Mouse (Mus musculus) CD8-positive naive resting alpha-beta T cell, adult 2 months (primary cell): ENCODE data around the gene Pdzk1.

Experiments
- DNase-seq, 2 experiments: peaks; one replicate each; pipeline ENCODE4 v3.0.0; 2022; ENCODE audit warnings: low read depth in 2 of 2, low spot score in 2 of 2

The Pdzk1 gene

GRCm38 (mm10) chr3:96834587-96835348, 5.7 kb downstream of the Pdzk1 start:
- DNase-seq: no peak

GRCm38 (mm10) chr3:96836414-96836813, 7.3 kb downstream of the Pdzk1 start:
- DNase-seq: no peak

DNA sequence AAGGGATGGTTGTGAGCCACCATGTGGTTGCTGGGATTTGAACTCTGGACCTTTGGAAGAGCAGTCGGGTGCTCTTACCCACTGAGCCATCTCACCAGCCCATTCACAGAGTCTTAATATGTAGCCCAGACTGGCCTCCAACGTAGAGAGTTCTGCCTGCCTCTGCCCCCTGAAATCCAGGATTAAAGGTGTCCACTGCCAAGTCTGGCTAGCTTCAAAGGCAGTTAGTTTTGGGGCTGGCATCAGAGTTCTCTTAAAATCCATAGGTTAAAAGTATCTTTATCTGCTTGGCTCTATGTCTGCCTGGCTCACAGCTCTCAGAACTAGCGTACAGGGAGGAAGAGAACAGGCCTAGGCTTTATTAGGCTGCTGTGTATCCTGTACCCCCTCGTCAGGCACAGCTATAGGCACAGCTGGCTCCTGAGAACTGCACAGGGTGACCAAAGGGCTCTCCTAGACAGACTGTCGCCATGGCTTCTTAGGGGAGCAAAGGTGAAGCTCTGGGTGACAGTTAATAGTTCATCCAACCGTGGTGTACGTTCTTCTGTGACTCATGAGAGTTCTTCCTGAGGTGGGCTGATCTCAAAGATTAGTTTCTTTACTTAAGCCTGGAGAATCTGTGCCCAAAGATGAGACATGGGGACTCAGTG, 10.0 kb downstream of the Pdzk1 start:
- DNase-seq: no peak

DNA sequence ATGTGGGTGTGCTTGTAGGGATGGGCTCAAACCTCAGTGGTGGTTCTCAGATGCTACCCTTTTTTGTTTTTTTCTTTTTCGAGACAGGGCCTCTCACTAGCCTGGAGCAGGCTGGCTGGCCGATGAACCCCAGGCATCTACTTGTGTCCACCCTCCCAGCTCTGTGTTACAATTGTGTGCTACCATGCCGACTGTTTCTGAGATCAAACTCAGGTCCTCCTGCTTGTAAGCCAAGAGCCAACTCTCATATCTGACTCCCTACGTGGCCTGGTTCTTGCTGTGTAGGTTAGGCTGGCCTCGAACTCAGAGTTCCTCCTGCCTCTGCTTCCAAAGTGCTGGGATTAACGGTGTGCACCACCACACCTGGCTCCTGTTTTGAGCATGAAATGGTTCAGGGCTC, 16.1 kb downstream of the Pdzk1 start:
- no peak for DNase-seq

- no peak for DNase-seq
Measured at GRCm38 (mm10) chr3:96845806-96846205, 16.7 kb downstream of the Pdzk1 start.

DNA sequence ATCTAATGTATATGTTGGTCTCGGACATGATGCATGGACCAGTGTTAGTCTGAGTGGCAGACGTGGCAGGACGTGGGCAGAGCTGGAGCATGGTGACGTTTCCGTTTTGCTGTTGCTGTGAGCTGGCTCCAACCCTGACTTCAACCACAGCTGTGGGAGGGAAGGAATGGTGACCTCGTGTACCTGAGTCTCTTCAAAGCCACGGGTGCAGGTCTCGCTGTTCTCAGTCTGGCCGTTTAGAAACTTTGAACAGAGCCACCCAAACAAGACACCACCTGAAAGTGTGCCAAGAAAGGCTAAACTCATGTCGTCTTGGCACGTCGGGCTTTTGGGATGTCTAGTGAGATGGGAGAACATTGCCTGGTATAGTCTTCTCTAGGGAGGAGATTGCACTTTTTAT, 17.9 kb downstream of the Pdzk1 start:
- peak in 1 of 2 experiments; percentile 8 for DNase-seq

- peak in 1 of 2 experiments; percentile 6 for DNase-seq
Measured at GRCm38 (mm10) chr3:96847661-96848060, 18.6 kb downstream of the Pdzk1 start.

- no peak for DNase-seq
Measured at GRCm38 (mm10) chr3:96848470-96848869, 19.4 kb downstream of the Pdzk1 start.

GRCm38 (mm10) chr3:96849168-96849727, 20.2 kb downstream of the Pdzk1 start:
- DNase-seq: no peak

DNA sequence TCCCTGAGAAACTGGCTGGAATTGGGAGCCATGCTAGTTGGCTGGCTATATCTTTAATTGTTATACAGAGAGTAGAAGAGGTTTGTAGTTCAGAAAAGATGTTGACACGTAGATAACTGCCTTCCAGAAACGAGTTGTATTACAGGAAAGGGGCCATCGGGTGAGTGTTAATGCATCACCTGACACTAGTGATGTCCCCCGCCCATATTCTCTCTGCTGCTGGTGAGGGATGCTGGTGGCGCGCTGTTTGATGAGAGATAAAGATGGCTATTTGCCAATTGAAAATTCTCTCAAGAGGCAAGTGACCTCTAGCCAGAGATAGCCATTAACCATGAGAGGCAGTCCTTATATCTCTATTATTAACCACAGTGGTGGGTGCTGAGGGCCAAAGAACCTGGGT, 23.5 kb downstream of the Pdzk1 start:
- no peak for DNase-seq

DNA sequence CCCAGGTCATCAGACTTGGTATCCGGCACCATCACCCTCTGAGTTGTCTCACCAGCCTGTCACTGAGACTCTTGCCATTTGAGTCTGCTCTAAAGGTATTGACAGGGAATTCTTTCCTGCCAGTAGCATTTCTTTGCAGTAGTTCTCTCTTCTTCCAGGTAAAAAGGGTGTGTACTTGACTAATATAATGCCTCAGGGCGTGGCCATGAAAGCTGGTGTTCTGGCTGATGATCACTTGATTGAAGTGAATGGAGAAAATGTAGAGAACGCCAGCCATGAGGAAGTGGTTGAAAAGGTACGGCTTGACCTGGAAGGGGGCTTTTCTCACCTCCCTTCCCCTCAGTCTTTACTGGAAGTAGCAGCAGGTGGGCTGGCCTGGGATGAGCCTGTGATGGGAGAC, 25.3 kb downstream of the Pdzk1 start:
- DNase-seq: no peak

DNA sequence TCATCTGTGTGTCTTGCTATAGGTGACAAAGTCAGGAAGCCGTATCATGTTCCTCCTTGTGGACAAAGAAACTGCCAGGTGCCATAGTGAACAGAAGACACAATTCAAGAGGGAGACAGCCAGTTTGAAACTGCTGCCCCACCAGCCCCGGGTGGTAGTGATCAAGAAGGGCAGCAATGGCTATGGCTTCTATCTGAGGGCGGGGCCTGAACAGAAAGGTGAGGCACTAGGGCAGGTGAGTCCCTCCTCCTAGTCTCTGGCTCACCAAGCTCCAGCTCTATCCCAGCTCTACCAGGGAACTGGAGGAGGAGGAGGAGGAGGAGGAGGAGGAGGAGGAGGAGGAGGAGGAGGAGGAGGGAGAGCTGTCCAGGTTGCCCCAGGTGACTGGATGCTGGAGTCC, 26.7 kb downstream of the Pdzk1 start:
- DNase-seq: no peak

GRCm38 (mm10) chr3:96860498-96860897, 31.4 kb downstream of the Pdzk1 start:
- DNase-seq: no peak

DNA sequence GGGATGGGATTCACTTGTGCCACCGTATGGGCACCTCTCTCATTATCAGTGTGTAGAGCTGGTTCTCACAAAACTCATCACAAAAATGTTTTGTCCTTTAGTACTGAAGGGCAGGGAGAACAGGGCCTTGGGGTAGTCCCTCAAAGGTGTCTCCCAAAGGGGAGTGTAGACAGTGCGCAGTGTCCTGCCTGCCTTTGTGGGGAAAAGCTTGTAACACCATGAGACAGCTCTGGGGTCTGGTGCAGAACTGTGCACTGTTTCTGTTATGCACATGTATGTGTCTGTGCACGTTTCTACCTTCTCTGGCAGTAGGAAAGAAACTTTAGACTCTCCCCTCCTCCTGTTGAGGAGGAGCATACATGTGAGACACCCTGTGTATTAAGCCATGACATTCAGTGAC, 38.8 kb downstream of the Pdzk1 start:
- no peak for DNase-seq

GRCm38 (mm10) chr3:96868566-96868965, 39.5 kb downstream of the Pdzk1 start:
- DNase-seq: no peak

DNA sequence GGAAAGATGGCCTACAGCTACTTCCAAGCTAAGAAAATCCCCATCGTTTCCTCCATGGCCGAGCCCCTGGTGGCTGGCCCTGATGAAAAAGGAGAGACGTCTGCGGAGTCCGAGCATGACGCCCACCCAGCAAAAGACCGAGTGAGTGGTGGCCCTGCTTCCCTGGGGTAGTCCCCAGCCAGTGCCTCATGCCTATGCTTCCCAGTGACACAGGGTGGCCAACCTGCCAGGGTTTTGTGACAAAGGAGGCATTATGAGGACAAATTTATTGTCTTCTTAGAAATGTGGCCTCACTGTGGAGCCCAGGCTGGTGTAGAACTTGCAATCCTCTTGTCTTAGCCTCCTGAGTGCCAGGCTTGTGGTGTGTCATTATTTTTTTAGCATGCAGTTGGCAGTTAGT, 40.0 kb downstream of the Pdzk1 start:
- DNase-seq: no peak

DNA sequence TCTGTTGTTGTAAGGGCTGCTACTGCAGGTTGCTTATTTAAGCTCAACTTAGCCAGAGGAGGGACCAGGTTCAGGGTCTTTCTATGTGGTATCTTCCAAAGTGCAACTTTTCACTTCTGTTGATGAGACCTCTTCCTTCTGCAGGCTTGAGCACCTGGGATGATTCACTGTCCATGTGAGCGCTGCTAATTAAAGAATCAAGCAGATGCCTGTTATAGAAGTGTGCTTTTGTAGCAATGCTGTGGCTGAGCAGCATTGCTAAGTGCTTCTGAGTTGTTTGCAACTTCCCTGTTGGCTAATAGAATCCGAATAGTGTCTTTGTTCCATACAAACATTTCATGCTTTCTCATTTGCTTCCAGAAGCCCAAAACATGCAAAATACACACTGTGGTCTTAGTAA, 41.2 kb downstream of the Pdzk1 start:
- no peak for DNase-seq

DNA sequence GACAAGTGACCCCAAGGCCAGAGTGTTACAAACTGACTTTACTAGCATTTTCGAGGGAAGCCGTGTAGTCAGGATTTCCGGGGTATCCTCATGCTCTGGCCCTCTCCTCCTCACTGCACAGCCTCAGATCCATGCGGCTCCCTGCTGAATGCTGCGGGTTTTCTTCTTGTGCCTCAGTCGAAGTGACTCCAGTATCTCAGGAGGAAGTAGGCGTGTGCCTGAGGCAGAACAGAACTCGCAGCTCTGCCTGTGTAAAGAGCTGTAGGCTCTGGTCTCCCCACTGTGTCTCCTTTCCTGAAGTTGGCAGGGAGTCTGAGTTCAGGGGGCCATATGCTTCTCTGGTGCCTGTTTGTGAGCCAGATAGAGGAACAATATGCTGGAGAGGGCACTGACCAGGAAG, 42.0 kb downstream of the Pdzk1 start:
- DNase-seq: no peak

DNA sequence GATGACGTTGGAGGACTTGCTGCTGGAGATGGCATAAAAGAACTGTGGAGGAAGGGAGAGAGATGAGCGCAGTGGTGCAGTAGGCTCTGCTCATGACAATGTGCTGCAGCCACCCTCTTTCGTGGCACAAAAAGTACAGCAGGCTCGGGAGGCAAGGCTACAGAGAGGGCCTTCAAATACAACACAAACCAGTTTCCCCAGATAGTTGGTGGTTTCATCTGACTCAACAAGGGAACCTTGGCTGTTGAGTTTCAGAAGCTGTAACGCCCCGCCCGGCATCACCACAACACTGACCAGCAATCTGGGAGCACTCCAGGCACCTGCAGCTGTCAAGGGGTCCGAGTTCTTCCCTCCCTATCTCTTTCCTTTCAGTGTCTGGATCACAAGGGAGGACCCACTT, 43.4 kb downstream of the Pdzk1 start:
- DNase-seq: no peak

DNA sequence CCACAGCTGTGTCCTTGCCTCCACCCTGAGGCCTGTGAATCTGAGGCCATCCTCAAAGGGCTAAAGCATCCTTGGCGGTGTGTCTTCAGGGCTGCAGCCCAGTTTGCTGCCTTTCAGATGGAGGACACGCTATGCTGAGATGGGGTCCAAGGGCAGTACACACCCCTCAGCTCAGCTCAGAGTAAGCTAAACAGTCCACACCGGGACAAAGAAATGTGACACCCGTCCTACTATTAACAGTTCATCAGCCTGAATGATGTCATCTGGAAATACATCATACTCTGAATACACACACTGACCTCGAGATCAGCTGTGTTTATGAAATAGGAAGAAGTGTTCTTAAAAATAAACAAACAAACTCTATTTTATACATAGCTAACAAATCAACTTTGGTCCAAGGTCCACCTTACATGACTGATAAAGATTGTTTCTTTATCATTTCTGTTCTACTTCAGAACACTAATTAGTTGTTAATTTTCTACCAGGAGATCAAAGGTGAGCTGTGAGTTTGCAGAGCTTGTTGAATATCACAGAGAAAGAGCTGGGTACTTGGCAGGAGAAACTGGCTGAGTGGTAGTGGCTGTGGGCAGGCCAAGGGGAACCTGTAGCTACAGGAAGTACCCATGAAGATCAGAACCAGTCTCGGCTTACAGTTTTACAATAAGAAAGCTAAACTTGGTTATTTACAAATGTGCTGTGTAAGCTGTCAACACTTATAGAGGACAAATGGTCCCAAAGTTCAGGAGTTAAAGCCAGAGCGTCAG, 45.9 kb downstream of the Pdzk1 start:
- no peak for DNase-seq

- no peak for DNase-seq
Measured at GRCm38 (mm10) chr3:96879536-96879935, 50.5 kb downstream of the Pdzk1 start.

GRCm38 (mm10) chr3:96880385-96880784, 51.3 kb downstream of the Pdzk1 start:
- no peak for DNase-seq
